Mouse (Mus musculus): ENCODE results near the gene Btn2a2.
A peak's percentile ranks its signal among the peaks of the same experiment; 100 is the strongest.

Gene Btn2a2

GRCm38 (mm10) chr13:23448758-23449157, 39.9 kb downstream of the Btn2a2 start:
- DNase-seq (ENCODE audit: low spot score): no peak

GRCm38 (mm10) chr13:23446498-23446952, 42.1 kb downstream of the Btn2a2 start:
- peak; percentile 96 for DNase-seq (ENCODE audit: low spot score)

- peak; percentile 98 for DNase-seq (ENCODE audit: low spot score)
These were observed 42.9 kb downstream of the Btn2a2 start for GRCm38 (mm10) chr13:23445561-23446320.

DNA sequence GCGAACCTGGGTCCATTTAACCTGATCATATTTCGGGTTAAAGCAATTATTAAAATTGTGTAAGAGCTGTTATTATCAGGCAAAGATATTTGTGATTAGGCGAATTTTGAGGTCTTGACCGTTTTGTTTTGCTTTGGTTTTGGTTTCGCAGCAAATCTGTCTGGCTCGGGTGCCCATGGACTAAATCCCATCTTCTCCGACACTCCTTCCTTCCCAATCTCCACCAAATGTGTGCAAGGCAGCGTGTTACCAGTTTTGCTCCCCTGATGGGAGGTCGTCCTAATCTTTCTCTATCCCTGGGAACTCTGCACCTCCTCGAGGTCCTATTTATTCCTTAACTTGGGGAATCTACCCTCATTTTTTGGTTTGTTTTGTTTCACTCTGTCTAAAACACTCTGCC, 43.5 kb downstream of the Btn2a2 start:
- no peak for DNase-seq (ENCODE audit: low spot score)

DNA sequence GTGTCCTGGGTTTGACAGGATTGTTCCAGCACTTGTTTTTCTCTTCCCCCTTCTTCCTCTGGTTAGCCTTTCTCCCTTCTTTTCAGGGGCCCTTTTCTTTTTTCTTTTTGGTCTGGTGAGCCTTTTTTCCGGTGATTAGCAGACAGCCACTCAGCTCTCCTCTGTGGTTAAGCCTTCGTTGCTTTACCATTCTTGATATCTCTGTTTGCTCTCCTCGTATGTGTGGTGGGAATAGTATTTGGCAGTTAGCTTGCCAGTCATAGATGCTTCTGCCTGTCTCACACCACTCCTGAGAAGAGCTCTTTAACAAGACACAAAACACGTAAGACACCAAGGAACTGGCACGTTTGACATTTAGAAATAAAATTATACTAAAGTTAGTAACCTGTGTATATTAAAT, 44.2 kb downstream of the Btn2a2 start:
- DNase-seq (ENCODE audit: low spot score): no peak

- no peak for DNase-seq (ENCODE audit: low spot score)
These were observed 48.8 kb downstream of the Btn2a2 start for GRCm38 (mm10) chr13:23439901-23440300.

GRCm38 (mm10) chr13:23438521-23438920, 50.1 kb downstream of the Btn2a2 start:
- peak; percentile 87 for DNase-seq (ENCODE audit: low spot score)

DNA sequence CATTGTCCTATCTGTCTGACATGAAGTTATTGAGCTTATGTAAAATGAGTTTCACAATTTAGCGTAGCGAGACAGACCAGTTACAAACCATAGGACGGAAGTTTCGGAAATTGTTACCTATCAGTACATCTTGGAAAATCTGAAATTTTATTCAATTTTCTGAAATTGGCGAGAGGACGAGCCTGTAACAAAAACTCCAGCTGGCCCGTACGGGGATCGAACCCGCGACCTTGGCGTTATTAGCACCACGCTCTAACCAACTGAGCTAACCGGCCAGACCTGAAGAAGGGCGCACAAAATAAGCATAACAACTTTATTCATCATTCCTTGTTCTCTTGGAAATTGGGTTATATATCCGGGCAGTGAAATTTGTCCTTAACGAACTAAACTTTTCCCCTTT, 50.7 kb downstream of the Btn2a2 start:
- DNase-seq (ENCODE audit: low spot score): peak; percentile 96

GRCm38 (mm10) chr13:23436861-23437822, 51.5 kb downstream of the Btn2a2 start:
- DNase-seq (ENCODE audit: low spot score): peak; percentile 85

GRCm38 (mm10) chr13:23436231-23436661, 52.4 kb downstream of the Btn2a2 start:
- DNase-seq (ENCODE audit: low spot score): peak; percentile 85

- DNase-seq (ENCODE audit: low spot score): peak; percentile 69
These were observed 53.0 kb downstream of the Btn2a2 start for GRCm38 (mm10) chr13:23435676-23436075.

- DNase-seq (ENCODE audit: low spot score): no peak
These were observed 53.4 kb downstream of the Btn2a2 start for GRCm38 (mm10) chr13:23435241-23435640.

GRCm38 (mm10) chr13:23434426-23434825, 54.2 kb downstream of the Btn2a2 start:
- DNase-seq (ENCODE audit: low spot score): peak; percentile 53

DNA sequence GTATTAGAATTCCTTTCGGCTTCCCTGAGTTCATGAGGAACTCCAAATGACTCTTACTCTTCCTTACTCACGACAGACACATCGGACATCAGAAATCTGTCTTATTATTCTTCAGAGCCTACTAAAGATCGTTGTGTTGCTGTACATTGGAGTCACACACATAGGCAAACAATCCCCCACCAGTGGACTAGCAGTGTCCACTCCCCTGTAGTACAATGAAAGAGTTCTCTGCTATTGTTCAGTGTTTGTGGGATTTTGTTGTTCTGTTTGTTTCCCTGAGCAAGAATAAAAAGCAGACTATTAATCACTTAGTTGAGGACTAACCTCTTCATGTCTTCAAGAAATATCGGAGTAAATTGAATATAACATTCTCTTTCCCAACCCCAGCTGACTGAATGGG, 54.9 kb downstream of the Btn2a2 start:
- DNase-seq (ENCODE audit: low spot score): no peak

GRCm38 (mm10) chr13:23433206-23433605, 55.5 kb downstream of the Btn2a2 start:
- no peak for DNase-seq (ENCODE audit: low spot score)

DNA sequence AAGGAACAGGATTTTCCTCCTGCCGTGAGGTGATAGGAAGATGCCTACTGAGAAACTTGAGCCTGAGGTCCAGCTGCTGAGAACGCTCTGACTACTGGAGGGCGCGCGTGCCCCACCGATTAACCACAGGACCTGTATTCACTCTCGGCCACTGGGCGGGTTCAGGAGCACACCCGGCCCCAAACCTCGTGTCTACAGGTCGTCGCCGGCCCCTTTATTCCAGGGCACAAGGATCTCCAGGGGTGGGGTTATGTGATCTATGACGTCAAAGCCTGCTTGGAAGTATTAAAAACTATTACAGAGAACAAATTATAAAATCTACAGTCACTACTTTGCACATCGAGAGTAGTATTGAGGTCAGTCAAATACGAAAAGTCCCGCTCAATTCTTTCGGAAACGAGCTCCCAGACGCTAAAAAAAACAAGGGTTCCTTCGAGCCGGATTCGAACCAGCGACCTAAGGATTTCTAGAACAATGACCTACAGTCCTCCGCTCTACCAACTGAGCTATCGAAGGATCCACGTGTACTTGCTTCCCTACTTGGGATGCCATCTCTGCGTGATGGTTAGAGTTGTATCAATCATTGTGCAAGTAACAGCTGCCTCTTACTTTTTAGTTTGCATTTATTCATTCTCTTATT, 56.0 kb downstream of the Btn2a2 start:
- DNase-seq (ENCODE audit: low spot score): peak; percentile 99

- peak; percentile 93 for DNase-seq (ENCODE audit: low spot score)
These were observed 57.3 kb downstream of the Btn2a2 start for GRCm38 (mm10) chr13:23431351-23431771.

- peak; percentile 85 for DNase-seq (ENCODE audit: low spot score)
These were observed 57.9 kb downstream of the Btn2a2 start for GRCm38 (mm10) chr13:23430734-23431133.

- DNase-seq (ENCODE audit: low spot score): peak; percentile 48
These were observed 58.8 kb downstream of the Btn2a2 start for GRCm38 (mm10) chr13:23429771-23430380.

DNA sequence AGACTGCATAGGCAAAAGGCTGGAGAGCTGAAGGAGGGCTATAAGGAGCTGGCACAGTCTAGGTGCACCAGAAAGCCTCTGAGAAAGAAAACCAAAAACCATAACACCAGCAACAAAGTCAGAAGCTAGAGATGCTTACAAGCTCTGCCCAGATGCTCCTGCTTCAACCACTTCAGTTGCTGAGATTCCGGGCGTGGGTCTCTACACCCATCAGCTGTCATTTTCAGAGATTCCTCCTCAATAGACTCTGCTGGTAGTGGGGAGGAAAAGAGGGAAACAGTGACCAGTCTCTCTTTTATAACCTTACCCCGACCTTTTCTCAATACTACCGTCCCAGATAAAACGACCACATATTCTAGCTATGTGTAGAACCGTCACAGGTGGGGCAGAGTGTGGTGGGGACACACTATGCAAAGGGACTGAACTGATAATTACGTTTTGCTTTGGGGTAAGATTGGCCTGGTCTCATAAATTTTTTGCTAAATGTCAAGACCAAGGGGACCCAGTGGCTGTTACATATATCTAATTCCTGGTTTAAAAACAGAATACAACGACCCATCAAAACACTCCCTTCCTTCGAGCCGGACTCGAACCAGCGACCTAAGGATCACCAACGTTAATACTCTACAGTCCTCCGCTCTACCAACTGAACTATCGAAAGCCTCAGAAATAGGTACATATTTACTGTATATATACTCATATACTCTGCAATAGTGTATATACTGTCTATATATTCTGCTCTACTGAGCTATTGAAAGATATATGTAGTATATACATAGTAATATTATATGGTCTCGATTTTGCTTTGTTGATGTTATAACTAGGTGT, 60.3 kb downstream of the Btn2a2 start:
- peak; percentile 53 for DNase-seq (ENCODE audit: low spot score)
